Mouse (Mus musculus) neutrophil, adult 5-6 weeks (primary cell): ENCODE measurements at regions not wholly inside any gene's neighbourhood (a gene's known extent, or its start where the extent isn't known, plus 50 kb on each side); places are given as distances from the start of the nearest gene placed in this dataset.

Experiments used
- ATAC-seq: fragments of 151-379, 151-347 bp; 2 replicates; pipeline ENCODE4 v1.8.0; 2017; ENCODE audit warnings: mild to moderate bottlenecking, moderate TSS enrichment; ENCODE audit not compliant: insufficient number of reproducible peaks, poor library complexity, low FRiP score, severe bottlenecking; ENCODE audit errors: extremely low read depth

GRCm38 (mm10) chr5:49662096-49662495, 137.4 kb upstream of the Kcnip4 start:
- ATAC-seq, result no peak

GRCm38 (mm10) chr5:49660598-49660997, 135.9 kb upstream of the Kcnip4 start:
- ATAC-seq, result no peak

- ATAC-seq, result no peak
Measured at GRCm38 (mm10) chr5:49650953-49651352, 126.2 kb upstream of the Kcnip4 start.

- ATAC-seq, result no peak
Measured at GRCm38 (mm10) chr5:49645781-49646180, 121.1 kb upstream of the Kcnip4 start.

GRCm38 (mm10) chr5:49644606-49645005, 119.9 kb upstream of the Kcnip4 start:
- no peak for ATAC-seq

- no peak for ATAC-seq
Measured at GRCm38 (mm10) chr5:49642439-49642838, 117.7 kb upstream of the Kcnip4 start.

- ATAC-seq, result no peak
Measured at GRCm38 (mm10) chr5:49641206-49641830, 116.6 kb upstream of the Kcnip4 start.

- ATAC-seq, result no peak
Measured at GRCm38 (mm10) chr5:49639637-49640036, 114.9 kb upstream of the Kcnip4 start.

GRCm38 (mm10) chr5:49620152-49620551, 95.4 kb upstream of the Kcnip4 start:
- no peak for ATAC-seq

- ATAC-seq, result no peak
Measured at GRCm38 (mm10) chr5:49606761-49607160, 82.1 kb upstream of the Kcnip4 start.

GRCm38 (mm10) chr5:49580777-49581176, 56.1 kb upstream of the Kcnip4 start:
- ATAC-seq, result no peak

- no peak for ATAC-seq
Measured at GRCm38 (mm10) chr5:49575901-49576300, 51.2 kb upstream of the Kcnip4 start.
